Mouse (Mus musculus) cerebellum, postnatal 25 days (tissue): ENCODE results near the gene Wdr44.

Experiments
- DNase-seq, 2 experiments: peaks; one replicate each; pipeline ENCODE4 v3.0.0; 2021; ENCODE audit warnings: mixed read lengths in 2 of 2

The Wdr44 gene

GRCm38 (mm10) chrX:23840921-23841320 is 148.1 kb downstream of the Wdr44 start:
- DNase-seq, result no peak
